Mouse (Mus musculus) lung, adult 10 weeks (tissue): ENCODE data around the gene Cel. TPM values are rescaled to one million over a fixed set of nuclear protein-coding genes. Genes with fewer than 3 reads are reported as not detected.

Source experiments
- polyA plus RNA-seq: library from polyadenylated mRNA; stranded (reverse); fragments of 350-450 nt; fragmentation: Illumina TruSeq; extraction: RNeasy Lipid Tissue Mini Kit (QIAGEN cat#74804); gene quantifications from one replicate; pipeline ENCODE4 v1.2.3, GENCODE M21; 2014; ENCODE audit warnings: low read depth, low replicate concordance; ENCODE audit not compliant: insufficient read depth

Cel gene
- not detected for polyA plus RNA-seq

DNA sequence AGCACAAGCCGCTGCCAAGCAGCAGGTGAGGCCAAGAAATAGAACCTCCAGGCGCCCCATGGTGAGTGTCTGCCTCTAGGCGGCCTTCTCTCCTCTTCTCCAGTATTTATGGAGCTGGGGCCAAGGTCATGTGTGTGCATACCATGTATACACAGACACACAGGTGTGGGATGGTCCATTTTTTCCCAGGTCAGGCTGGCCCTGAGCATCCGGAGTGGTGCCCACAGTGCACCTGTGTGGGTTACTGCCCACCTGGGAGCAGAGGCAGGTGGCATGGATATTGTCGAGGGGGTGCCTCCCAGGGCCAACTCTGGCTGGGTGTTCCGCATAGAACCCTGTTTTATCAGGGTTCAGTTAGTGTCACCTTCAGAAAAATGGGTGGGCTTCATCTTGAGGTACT is at the start of gene Cel:
Gene Cel, minus strand, starts transcription at position 101 of the 400 bp plus-strand sequence.

GRCm38 (mm10) chr2:28583651-28584050 is 20.4 kb upstream of the Cel start, which contains the start of gene Gtf3c5:
Gene Gtf3c5, minus strand, starts transcription at chr2:28583751.

GRCm38 (mm10) chr2:28512798-28513401 is 50.3 kb downstream of the Cel start, which contains the start of gene Ralgds:
Gene Ralgds, plus strand, starts transcription at chr2:28513125.

DNA sequence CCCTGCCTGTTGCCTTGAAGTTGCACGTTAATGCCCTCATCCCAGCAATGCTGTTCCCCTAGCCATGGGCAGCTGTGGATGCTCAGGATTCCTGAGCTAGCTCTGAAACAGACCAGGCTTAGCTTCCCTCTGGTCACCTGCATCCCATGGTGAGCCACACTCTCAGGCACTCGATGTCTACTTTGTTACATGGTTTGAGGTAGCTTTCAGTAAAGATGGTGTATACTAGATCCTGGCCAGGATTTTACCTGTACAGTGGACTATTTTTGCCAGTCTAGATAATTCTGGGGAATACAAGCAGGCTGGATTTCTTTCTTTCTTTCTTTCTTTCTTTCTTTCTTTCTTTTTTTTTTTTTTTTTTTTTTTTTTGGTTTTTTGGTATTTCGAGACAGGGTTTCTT is 57.4 kb downstream of the Cel start, which contains the start of gene Gm10134:
Gene Gm10134, plus strand, starts transcription at position 301 of the 400 bp plus-strand sequence.

Other genes starting within 250 kb of the Cel start
- gene Ppp1r26, start 116.6 kb downstream of the Cel start, polyA plus RNA-seq = 2.1 TPM
- gene 1700007K13Rik, start 97.1 kb downstream of the Cel start, polyA plus RNA-seq = 35.3 TPM
- 11.3 TPM for gene Mrps2, start 95.3 kb downstream of the Cel start, polyA plus RNA-seq
- gene Gbgt1, start 66.5 kb downstream of the Cel start, polyA plus RNA-seq = 1.2 TPM
- gene Gm10134, start 57.3 kb downstream of the Cel start, polyA plus RNA-seq = not detected
- 14.7 TPM for gene Ralgds, start 50.3 kb downstream of the Cel start, polyA plus RNA-seq
- 13.6 TPM for gene Gtf3c5, start 20.3 kb upstream of the Cel start, polyA plus RNA-seq
- gene Gfi1b, start 58.6 kb upstream of the Cel start, polyA plus RNA-seq = 0.18 TPM
- 4.4 TPM for gene Tsc1, start 77.8 kb upstream of the Cel start, polyA plus RNA-seq
- 21.6 TPM for gene Spaca9, start 136.3 kb upstream of the Cel start, polyA plus RNA-seq
- 5.4 TPM for gene Ak8, start 136.8 kb upstream of the Cel start, polyA plus RNA-seq